Mouse (Mus musculus): ENCODE measurements around the gene Dazap2.
"Not testable (repeated sequence)": the region's sequence is repeated elsewhere in the genome, so short reads cannot be mapped to it uniquely, and the experiment has no call there.

The Dazap2 gene

DNA sequence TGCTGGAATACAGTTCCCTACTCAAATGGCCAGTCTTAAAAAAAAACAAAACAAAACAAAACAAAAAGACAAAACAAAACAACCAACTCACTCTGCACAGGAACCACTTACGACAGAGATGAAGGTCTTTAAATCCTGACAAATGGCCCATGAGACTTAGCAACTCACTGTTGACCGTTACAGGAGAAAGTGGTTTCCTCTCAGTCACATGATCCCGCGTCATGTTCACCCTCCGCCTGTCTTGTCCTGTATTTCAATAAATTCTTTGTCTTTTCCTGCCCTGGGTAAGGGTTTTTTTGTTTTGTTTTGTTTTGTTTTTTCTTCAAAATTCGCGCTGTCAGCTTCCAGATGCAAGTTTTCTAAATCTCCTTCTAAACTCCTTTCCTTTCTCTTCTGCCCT is 3.2 kb upstream of the Dazap2 start:
- DNase-seq (ENCODE audit: low spot score) = no peak

DNA sequence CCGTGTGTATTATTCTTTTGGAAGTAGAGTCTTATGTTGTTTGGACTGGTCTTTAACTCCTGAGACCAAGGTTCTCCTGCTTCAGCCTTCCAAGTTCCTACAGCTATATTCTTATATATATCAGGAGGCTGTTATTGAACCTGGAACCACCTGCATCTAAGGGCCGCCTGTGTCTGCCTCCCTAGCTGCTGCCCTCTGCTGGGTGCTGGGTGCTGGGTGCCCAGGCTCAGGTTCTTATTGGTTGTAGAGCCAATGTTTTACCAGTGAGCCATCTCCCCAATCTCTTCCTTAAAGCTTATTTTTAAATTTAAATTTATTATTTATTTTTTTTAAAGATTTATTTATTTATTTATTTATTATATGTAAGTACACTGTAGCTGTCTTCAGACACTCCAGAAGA is 2.7 kb upstream of the Dazap2 start:
- no peak for DNase-seq (ENCODE audit: low spot score)

DNA sequence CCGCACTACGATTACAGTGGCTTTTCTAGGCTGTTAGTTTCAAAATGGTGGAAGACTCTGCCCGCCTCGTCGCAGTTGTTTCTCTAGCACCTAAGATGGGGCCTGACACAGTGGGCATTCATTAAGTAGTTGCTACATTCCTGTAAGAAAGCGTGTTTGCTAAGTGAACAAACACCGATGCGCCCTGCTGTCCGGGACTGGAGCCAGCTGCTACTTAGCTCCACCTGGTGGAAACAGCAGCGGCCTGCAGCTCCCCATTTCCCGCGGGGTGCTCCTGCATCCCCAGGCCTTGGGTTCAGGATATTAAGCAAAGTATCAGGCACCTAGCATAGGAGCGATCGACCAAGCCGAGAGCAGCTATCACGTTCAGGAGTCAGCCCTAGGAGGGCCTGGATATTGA is 1.6 kb upstream of the Dazap2 start:
- peak; percentile 73 for DNase-seq (ENCODE audit: low spot score)

DNA sequence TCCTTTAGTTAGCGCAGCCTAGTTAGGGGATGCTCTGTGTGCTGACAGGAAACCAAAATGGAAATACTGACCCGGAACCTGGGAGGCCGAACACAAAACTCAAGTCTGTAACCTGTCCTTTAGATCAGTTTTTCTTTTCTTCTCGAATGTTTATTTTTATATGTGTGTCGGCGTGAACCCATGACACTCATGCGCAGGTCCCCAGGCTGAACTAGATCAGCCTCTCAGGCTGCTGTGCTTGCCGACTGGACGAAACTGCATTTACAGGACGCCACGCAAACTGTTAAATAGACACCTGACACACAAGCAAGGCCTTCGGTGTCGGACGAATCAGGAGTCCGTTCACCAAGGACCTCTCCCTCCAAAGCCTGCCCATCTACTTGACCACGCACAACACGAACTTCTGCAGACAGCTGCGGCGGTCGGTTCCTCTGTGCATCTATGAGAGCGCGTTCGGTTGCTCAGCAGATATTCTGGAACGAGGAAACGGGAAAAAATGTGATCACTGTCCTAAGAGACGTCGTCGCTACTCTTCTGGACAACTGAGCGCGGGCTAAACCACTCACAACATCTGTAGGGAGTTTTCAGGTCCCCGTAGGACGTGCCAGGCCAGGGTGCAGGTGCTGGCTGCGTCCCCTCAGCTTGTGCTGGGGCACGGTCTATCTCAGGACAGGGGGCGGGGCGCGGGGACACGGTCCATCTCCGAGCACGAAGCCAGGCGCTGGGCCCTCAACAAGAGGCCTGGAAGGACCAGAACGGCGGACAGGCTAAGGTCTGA is 742 bp upstream of the Dazap2 start:
- DNase-seq (ENCODE audit: low spot score) = peak; percentile 72

DNA sequence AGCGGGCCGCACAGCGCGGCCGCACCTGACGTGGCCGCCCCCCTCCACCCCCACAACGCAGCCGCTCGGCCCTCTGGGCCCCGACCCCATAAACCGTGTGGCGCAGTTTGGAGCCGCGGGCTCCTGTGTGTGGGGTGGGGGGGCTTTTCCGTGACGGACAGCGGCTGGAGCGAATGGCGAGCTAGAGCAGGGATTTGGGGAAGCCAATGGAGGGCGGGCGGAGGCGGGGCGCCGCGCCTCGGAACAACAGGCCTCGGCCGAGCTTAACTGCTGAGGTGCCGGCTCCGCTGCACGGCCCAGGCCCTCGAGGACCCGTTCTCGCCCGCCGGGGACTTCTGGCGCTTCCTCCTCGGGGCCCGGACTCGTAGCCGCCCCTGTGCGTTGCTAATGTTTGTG is 674 bp downstream of the Dazap2 start:
- peak; percentile 91 for DNase-seq (ENCODE audit: low spot score)

DNA sequence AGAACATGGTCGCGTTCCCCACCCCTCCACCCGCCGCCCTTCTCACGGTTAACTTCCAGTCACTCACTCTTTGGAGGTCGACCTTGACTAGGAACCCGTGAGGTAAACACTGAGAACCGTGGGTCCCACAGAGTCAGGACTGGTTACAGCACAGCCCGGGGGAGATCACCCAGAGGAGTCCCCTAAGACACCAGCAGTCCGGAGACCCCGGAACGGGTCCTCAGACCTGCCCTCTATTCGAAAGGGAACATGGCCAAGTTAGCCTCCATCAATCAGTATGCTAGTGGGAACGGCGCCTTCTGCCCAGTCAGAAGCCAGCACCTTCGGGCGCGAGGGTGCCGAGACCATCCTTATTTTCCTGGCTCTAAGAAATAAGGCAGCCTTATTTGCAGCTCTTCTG is 1.1 kb downstream of the Dazap2 start:
- DNase-seq (ENCODE audit: low spot score) = no peak

DNA sequence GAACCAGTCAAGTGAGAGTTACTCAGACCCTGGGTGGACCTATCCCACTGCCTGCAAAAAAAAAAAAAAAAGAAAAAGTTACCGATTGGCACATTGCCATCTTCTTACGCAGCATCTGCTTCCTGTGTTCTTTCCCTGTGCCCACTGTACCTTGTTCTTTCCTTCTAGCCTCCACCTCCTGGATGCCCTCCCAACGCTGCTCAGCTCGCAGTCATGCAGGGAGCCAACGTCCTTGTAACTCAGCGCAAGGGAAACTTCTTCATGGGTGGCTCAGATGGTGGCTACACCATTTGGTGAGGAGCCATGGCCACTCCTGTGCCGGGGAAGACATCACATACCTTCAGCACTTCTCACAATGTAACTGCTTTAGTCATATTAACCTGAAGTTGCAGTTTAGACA is 4.1 kb downstream of the Dazap2 start:
- no peak for DNase-seq (ENCODE audit: low spot score)

DNA sequence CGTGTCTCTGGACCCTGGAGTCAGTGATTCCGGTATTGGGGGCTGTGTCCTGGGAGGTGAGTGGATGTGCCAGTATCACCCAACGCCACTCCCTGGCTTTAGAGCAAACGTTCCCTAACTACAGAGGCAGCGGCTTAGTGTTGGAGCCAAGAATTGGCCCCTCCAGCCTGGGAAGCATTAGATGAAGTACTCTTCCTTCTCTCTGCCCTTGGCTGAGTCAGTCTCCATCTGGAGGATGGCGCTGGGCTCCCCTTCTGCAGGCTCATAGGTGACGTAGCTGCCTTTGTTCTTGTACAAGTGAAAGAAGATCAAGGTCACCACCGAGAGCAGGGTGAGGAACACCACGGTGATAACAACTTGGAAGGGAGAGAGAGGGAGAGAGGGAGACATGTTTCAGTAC is 6.5 kb downstream of the Dazap2 start:
- DNase-seq (ENCODE audit: low spot score) = not testable (repeated sequence)

DNA sequence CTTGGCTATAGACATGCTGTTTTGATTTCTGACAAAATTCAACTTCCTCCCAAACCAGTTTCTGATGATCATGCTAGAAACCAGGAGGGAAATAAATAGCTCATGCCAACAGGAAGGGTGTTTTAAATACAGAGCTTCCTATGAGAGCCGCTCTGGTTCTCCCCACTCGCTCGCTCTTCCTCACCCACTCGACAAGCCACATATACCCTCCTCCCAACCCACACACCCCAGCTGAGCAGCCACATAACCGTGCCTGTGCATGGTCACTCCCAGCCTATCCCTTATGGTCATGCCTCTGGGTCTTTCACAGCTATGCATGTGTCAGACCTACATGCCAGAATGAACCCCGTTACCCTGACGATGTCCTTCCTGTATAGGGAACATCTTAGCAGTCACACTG is 7.0 kb downstream of the Dazap2 start:
- no peak for DNase-seq (ENCODE audit: low spot score)

DNA sequence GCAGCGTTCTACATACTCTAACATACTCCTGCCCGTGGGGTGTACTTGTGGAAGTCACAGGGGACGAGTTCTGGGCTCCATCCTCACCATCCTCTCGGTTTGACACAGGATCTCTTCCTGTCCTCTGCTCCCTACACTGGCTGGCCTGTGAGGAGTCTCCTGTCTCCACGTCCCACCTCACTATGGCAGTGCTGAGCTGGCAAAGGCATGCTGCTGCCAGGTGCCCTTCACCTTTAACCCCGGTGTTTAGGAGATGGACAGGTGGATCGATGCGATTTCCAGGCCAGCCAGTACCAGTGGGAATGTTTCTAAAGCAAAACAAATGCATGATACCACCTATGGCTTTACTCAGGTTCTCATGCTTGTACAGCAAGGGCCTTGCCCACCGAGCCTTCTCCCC is 8.6 kb downstream of the Dazap2 start:
- DNase-seq (ENCODE audit: low spot score) = no peak

DNA sequence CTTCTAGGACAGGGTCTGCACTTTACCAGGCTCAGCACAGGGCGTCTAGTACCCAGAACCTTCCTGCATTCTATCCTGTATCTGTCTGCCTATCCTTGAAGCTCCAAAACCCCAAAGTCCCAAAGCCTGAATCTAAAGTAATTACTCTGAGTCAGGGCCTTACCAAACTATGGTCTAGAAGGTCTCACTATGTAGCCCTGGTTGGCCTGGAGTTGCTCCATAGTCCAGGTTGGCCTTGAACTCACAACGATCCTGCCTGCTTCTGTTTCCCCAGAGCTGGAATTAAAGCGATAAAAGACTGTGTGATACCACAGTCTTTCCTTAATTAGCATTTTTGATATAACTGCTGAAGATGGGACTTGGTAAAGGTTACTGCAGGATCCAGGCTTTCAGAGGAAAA is 9.3 kb downstream of the Dazap2 start:
- no peak for DNase-seq (ENCODE audit: low spot score)

DNA sequence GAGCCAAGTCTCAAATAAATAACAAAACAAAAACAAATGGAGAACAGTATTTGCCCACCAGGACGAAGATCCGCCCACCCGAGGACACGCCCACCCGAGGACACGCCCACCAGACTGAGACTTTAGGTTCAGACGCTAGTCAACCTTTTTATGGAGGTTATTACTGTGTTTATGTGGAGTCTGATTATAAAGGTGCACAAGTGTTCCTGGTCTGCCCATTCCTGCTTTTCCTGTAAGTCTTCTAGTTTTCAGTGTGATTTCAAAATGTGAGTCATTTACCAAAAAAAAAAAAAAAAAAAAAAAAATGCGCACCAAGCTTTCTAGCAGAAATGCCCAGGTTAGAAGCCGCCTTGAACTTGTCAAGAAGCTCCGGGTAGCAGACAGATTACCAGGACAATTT is 12.1 kb downstream of the Dazap2 start:
- no peak for DNase-seq (ENCODE audit: low spot score)

DNA sequence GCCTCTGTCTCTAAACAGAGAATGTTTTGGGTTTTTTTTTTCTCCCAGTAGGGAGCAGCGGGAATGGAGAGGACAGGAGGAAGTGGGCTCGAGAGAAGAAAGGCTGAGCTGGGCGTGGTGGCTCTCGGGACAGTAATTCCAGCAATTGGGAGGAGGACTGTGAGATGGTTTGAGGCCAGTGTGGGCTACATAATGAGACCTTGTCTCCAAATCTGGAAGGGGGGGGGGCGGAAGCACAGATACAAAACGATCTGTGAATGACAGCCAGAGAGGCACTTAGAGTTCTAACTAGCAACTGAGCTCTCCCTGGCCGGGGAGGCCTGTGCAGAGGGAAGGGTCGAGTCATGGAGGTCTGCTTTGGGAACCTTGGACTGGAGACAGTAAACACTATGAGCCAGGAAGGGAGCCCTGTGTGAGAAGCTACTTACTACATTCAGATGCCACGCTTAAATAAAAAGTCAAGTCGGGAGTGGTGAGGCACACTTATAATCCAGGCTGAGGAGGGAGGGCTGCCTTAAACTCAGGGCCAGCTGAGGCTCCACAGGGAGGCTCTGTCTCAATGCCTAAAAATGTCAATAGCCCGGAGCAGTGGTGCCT is 12.7 kb downstream of the Dazap2 start:
- DNase-seq (ENCODE audit: low spot score) = no peak

DNA sequence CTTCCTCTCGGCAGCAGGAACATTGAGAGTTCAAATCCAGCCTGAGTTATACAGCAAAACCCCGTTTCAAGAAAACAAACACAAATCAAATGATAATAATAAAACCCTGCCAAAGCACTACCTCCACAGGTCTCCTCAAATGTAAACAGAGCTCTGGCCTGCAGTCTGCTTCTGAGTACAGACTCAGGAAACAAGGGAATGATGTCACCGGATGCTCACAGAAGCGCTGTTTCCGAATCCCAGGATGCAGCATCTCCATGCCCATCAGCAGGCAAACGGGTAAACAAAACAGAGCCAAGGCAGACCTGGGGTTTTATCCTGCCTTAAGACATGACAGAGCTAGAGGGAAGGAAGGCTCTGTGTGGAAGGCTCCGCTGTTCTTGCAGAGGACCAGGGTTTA is 13.6 kb downstream of the Dazap2 start:
- no peak for DNase-seq (ENCODE audit: low spot score)

DNA sequence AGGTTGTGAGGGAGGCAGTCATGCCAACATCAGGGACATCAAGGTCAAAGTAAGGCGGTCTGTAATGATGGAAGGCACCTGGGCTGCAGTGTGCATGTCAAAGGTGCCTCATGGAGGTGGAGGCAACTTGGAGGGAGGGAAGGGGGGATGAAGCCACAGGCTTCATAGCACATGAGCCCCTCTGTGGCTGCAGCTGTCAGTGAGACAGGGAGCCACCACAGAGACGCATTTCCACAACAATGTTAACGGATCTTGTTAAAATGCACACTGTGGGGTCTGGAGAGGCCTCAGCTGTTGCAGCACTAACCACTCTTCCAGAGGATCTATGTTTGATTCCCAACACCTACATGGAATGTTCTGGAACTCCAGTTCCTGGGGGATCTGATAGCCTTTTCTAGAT is 15.0 kb downstream of the Dazap2 start:
- DNase-seq (ENCODE audit: low spot score) = no peak

DNA sequence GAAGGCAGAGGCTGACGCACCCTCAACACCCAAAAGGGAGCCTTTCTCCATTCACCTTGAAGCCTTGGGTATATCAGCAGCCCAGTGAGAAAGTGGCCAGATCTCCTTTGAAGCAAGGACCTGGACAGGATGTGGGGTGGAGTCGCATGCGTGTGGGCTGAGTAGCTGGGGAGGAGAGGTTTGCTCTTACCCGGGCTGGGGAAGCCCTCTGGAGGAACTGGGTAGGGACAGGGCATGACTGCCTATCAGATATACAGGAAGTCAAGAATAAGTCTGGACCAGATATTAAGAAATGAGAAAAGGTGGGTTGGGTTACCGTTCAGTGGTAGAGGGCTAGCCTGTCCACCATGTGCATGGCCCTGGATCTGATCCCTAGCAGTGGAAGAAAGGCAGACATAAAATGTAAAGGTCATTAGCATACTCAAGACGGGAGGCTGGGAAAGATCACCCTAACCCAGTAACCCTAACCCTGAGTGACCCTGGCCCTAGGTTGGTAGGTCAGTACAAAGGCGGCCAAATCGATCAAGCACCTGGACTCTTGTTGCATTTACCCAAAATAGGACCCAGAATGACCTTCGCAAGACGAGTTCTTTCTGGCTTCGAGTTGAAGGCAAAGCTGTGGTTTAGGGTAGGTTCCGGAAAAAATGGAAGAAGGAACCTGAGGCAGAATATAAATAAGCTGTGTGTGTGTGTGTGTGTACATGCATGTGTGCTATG is 16.5 kb downstream of the Dazap2 start:
- no peak for DNase-seq (ENCODE audit: low spot score)

DNA sequence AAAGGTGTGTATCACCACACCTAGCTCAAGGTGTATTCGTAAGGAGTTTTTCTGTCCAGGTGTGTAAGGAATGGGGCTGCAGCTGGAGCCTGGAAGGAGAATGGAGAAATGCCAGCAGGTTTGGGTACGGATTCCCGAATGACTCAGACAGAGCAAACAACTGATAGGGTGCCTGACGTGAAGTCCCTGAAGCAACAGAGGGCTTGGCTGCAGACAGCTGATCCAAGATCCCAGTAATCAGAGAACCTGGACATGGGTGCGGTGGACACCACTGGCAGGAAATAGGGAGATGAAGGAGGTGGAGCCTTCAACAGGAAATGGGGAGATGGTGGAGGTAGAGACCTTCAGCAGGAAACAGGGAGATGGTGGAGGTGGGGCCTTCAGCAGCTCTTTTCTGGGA is 17.2 kb downstream of the Dazap2 start:
- no peak for DNase-seq (ENCODE audit: low spot score)

DNA sequence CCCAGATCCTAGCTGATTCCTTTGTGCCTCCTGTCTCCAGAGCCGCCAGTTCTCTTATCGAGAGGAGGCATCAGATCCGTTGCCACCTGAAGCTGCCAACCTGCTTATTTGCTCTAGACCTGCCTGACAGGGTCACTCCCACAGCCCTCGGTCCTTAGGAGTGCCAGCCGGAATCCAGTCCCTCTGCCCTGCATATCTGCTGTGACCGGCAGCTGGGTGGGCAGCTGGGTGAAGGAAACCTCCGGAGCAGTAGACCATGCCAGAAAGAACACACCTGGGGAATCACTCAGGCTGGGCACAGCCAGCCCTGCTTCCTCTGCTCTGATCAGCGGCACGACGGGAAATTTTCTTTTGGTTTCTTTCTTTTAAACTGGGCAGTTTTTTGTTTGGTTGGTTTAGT is 18.2 kb downstream of the Dazap2 start:
- DNase-seq (ENCODE audit: low spot score) = no peak

DNA sequence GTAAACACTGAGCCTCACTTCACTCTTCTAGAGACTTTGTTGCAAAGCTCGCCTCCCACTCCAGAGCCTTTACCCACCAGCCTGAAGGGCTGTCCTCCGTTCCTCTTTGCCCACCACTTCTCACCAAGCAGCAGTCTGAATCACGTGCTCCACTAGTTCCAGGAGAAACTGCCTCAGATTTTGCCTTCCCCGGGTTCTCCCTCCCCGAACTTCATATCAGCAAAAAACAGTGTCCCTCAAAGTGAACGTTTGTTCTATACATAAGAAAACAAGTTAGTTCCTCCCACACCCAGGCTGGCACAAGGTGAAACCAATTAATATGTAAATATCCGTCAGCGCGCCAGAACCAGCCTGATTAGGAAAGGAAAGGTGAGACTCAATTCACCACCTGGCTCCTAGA is 20.1 kb downstream of the Dazap2 start:
- DNase-seq (ENCODE audit: low spot score) = no peak

DNA sequence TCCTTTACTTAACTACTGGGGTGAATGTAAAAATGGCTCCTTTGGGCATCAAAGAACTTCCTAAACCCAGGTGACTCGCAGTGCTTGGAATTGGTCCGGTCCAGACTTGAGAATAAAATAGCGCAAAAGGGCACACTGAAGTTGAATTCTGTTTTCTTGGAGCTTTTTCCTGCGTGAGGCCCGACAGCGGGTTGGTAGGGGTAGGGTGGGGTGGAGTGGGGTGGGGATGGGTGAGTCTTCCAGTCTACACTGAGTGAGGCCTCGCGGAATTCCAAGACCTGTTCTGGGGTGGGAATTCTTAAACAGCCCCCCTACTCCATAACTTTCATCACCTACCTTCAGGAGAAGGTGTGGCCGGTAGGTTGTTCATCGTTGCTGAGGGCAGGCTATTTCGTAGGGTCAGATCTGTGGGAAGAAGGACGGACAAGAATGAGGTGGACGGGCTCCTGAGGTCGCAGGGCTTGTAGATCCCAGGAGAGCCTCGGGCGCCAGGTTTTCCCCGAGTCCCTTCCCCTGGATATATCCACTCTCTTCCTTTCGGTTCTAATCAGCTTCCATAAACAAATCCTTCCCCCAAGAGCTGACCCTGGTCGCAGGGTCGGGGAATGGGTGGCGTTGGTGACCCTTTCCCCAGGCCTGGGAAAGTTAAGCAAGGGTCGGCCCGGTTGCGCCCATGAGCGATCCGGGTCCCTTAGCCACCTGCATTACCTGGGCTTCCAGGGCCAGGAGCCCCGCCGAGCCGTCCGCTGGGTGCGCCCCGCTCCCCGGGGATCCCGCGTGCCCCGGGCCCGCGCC is 20.9 kb downstream of the Dazap2 start:
- no peak for DNase-seq (ENCODE audit: low spot score)

DNA sequence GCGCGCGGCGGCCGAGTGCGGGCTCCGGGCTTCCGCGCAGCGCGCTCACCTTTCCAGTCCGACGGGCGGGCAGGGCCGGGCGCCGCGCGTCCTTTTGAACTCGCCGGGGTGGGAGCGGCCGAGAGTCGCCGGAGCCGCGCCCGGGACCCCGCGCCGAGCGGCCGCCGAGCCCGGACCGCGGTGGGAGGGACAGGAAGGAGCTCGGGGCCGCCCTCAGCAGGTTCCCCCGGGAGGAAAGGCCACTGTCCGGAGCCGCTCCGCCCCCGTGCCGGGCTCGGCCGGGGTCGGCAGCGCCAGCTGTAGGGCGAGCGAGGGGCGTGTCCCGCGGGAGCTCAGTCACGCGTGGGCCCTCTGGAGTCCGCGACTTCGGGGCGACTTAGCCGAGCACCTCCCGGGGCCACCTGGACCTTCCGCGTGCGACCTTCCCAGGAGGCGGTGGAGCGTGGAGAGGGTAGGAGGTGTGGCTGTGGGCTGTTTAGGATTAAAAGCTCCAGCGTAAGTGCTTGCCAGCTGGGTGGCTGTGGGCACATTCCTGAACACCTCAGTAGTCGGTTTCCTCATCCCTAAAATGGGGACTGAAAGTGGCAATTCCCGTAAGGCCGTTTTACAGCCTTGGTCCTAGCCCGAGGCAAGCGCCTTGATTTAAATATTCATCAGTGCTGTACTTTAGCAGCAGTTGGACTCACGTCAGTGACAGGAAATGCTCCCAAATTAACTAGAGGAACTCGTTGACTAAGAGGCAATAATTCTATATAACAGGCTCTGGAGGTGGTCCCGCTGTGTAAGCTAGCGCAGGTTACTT is 21.8 kb downstream of the Dazap2 start, which contains the start of gene Smagp:
Gene Smagp (minus strand): TSS at position 241 of the 802 bp plus-strand sequence.
- no peak for DNase-seq (ENCODE audit: low spot score)

DNA sequence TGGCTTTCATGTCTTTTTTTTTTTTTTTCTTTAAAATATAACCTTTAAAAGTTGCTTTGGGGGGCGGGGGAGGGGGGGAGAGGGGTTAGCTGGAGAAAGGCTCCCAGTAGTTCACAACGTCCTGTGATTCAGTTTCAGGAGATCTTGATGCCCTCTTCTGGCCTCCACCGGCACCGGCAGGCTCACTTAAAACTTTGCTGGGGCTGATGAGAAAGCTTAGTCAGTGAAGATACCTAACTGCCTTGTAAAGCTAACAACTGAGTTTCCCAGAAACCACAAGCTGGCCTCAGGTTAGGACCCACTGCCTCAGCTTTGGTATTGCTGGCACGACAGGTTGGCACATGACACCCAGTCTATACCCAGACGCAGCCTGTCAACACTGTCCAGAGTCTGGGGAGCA is 22.5 kb downstream of the Dazap2 start:
- no peak for DNase-seq (ENCODE audit: low spot score)
